Mouse (Mus musculus): ENCODE data around the gene Mesp2.

Gene Mesp2

GRCm38 (mm10) chr7:79803887-79804286 is 6.6 kb upstream of the Mesp2 start:
- no peak for DNase-seq (ENCODE audit: low spot score in 2 of 2)

DNA sequence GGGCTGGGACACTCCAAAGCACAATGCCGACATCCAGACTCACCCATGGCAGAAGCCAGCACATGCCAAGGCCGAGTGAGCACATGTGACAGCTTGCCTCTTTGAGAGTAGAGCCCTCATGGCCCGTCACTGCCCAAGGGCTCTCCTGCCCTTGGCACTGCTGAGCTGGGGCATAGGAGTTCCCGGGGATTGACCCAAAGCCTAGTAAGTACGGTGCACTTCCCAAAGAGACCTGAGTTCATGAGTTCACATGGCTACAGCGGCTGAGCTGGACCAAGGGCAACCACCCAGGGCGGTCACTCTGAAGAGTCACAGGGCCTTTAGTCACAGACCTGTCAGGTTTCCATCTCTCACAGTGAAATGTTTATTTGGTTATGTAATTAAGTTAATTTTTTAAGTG is 2.0 kb upstream of the Mesp2 start:
- no peak for DNase-seq (ENCODE audit: low spot score in 2 of 2)

GRCm38 (mm10) chr7:79813409-79813808 is 2.9 kb downstream of the Mesp2 start:
- DNase-seq (ENCODE audit: low spot score in 2 of 2): no peak

- no peak for DNase-seq (ENCODE audit: low spot score in 2 of 2)
These were observed 7.8 kb downstream of the Mesp2 start for GRCm38 (mm10) chr7:79818321-79818720.

GRCm38 (mm10) chr7:79819515-79819914 is 9.0 kb downstream of the Mesp2 start:
- DNase-seq (ENCODE audit: low spot score in 2 of 2): no peak

DNA sequence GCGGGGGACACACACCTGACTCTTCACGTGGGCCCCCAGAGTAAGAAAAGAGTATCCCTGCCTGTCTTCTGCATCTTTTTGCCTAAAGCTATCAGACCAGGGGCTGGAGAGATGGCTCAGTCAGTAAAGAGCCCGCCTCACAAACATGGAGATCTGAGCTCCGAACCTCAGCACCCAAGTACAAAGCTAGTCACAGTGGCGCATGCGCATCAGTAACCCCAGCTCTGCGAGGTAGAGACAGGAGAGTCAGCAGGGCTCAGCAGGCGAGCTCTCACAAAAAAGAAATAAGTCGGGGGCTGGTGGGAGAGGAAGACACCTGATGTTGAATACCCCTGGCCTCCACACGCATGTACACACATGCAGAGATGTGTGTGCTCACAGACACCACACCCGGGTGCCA is 9.5 kb downstream of the Mesp2 start:
- DNase-seq (ENCODE audit: low spot score in 2 of 2): no peak

DNA sequence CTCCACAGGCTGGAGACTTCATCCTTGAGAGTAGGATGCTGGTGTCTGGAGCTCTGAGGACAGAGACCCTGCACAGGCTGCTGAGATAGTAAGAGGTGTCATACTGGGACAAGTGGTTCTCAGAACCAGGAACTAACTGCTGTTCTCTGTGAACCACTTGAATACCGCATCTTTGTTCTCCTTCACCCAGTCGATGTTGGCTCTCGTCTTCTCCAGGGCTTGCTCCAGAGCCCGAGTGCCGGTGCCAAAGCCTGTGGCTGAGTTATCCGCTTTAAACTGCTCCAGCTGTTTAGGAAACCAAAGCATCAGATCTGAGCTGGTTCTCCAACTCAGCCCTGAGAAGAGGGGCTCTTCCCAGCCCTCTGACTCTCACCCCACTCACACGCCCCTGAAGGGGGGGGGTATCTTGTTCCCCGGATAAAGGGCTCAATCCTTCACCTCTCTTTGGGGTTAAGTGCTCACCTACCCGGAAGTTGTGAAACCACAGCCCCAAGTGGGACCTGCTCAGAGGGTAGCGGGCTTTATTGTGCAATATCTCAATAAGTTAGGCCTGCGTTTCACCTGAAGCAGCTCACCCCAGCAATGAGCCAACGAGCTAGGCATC is 11.7 kb downstream of the Mesp2 start:
- no peak for DNase-seq (ENCODE audit: low spot score in 2 of 2)

DNA sequence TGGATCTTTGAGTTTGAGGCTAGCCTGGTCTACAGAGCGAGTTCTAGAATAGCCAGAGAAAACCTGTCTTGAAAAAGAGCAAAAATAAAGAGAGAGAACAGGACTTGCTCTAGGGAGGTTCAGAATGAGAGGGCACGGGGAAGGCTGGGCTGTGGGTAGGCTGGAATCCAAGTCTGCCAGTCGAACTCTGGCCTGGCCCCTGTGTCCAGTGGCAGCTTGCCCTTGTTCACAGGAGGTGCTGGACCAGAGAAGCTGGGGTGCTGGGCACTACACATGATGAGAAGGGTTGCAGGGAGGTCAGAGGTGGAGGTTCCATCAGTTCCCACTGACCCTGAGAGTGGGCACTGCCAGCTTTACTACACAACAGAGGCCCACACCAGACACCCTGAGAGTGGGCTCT is 17.8 kb downstream of the Mesp2 start:
- no peak for DNase-seq (ENCODE audit: low spot score in 2 of 2)

DNA sequence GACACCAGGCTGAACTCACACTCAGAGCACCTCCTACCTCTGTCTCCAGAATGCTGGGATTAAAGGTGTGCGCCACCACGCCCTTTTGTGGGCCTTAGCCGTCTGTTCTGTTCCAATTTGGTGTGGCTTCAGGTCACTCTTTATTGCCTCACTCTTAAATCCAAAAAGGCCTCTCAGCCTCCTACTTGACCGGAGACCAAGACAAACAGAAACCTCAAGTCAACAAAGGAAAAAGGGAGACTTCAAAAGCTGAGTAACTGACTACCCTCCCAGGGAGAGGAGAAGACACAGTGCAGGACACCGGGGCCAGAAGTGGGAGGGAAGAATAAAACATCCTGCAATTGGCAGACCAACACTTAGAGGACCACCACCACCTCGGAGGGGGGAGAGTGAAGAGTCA is 20.6 kb downstream of the Mesp2 start:
- DNase-seq (ENCODE audit: low spot score in 2 of 2): no peak

- no peak for DNase-seq (ENCODE audit: low spot score in 2 of 2)
These were observed 21.1 kb downstream of the Mesp2 start for GRCm38 (mm10) chr7:79831585-79831984.

DNA sequence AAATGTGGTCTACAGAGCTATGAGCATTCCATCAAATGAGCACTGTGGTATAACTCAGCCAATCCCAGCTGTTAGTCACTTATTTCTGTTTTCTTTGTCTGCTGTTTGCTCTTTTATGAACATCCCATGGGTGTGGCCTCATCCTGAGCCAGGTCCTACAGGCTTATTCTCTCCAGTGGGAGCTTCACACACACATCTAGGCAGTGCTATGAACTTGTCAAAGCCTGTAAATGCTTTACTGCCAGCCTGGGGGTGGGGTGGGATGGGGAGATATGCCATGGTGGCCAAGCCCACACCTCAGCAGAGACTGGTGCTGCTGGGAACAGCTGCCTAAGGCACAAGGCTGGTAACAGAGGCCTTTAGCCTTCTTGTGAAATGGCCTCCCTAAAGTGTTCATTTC is 22.5 kb downstream of the Mesp2 start:
- DNase-seq (ENCODE audit: low spot score in 2 of 2): no peak

GRCm38 (mm10) chr7:79835196-79835595 is 24.7 kb downstream of the Mesp2 start:
- no peak for DNase-seq (ENCODE audit: low spot score in 2 of 2)

DNA sequence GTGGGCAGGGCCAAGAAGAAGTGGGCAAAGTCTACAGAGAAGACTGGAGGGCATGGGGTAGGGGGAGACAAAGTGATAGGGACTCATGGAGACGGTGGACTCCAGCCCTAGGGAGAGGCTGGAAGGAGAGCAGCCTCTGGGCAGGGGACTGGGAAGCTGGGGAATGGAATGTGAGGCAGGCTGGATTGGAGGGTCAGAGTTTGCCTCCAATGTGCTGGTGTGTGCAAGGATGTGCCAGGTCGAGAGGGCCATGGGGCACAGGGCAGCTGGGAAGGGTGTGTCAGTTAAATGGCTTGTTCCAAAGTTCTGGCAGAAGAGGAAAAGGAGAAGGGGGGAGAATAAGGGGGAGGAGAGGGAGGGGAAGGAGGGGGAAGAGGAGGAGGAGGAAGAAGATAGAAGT is 26.7 kb downstream of the Mesp2 start:
- no peak for DNase-seq (ENCODE audit: low spot score in 2 of 2)

GRCm38 (mm10) chr7:79842163-79842562 is 31.6 kb downstream of the Mesp2 start:
- DNase-seq (ENCODE audit: low spot score in 2 of 2): no peak

DNA sequence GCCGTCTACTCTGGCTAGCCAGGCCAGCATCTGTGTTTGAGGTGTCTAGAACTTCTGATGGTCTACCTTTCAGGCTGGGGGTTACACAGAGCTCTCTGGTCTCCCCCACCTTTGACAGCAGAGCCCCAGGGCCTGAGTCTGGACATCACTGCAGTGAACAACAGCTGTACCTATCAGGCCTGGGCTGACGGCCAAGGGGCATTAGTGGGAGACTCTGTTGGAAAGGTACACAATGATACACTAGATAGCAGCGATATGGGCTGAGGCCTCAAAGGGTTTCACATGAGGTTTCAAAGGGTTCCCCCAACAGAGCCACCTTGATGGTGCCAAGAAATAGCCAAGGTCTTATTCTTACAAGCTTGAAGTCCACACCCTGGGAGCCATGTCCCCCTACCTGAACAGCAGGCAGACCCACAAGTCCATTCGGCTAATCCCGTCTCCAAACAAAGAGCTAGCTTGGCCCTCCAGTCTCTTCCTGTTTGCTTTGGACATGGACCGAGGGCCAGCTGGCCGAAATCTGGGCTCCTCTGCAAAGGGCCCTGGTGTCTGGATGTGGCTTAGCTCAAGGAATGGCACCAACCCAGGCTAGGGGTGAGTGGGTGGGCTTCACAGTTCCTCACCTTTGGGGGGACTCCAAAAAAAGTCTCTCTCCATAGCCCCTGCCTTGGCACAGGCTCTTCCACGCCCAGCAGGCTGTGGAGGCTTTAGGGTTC is 33.7 kb downstream of the Mesp2 start:
- no peak for DNase-seq (ENCODE audit: low spot score in 2 of 2)

DNA sequence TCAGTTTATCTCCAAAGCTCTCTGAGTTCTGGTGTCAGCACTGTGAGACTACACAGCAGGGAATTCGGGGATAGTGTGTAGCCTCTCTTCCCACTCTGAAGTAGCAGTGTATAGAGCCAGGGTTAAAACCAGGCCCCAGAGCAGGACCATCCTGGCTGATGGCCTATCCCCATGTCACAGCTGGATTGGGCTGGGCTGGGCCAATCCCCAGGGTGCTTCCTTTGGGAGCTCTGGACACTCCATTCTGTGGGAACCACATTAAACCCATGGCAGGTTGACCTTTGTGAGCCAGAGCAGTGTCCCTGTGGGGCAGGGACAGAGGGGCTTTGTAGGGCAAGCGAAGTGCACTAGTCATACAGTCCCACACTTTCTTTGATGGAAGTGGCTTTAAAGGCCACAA is 35.8 kb downstream of the Mesp2 start:
- DNase-seq (ENCODE audit: low spot score in 2 of 2): no peak

DNA sequence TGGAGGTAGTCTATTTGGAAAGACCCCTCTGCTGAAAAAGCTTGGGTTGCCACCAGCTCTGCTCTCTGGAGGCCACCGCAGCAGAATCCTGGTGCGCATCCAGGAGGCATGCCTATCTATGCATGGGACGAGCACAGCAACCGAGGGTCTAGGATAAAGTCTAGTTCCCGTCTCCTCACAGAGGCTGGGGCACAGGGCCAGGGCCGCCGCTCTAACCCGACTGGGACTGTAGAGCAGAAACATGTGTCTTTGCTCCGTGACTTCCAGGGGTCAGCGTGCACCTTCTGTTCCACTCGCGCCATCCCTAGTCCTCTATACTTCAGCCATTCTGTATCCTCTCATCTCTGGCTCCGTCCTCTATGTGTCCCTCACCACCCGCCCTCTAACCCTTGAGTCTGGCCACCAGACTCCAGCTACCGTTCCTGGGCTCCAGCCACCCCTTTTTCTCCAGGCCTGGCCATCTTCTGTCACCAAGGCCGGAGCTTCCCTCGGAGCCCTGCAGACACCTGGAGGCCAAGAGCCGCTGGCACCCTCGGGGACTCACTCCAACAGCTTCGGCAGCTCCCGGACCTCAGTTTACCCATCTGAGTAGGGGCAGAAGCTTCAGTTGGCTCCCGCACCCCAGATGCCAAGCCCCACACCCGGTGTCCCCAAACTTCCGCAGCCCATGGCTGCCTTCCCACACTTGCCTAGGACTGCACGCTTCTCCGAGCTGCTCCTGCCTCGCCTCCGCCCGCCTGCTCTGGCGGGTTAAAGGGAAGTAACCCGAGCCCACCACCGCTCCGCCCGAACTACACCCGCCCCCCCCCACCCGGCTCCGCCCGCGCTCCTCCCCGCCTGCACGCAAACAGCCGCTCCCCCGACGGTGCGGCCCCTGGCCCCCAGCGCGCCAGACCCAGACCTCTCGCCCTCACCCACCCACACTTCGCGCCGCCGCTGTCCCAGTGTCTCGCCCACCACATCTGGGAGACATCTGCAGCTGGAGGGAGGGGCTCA is 37.2 kb downstream of the Mesp2 start:
- no peak for DNase-seq (ENCODE audit: low spot score in 2 of 2)

DNA sequence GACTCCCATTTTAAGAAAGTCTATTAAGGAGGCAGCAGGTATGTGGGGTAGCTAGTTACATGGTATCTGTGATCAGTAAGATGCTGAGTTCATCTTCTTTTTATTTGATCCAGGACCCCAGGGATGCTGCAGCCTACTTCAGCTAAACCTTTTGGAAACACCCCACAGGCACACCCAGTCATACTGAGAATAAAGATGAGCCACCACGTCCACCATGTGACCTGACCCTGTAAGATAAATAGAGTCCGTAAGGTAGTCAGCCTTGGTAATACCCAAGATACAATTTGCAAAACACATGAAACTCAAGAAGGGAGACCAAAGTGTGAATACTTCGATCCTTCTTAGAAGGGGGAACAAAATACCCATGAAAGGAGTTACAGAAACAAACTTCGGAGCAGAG is 45.8 kb downstream of the Mesp2 start:
- DNase-seq (ENCODE audit: low spot score in 2 of 2): no peak

- no peak for DNase-seq (ENCODE audit: low spot score in 2 of 2)
These were observed 47.8 kb downstream of the Mesp2 start for GRCm38 (mm10) chr7:79858202-79858934.

DNA sequence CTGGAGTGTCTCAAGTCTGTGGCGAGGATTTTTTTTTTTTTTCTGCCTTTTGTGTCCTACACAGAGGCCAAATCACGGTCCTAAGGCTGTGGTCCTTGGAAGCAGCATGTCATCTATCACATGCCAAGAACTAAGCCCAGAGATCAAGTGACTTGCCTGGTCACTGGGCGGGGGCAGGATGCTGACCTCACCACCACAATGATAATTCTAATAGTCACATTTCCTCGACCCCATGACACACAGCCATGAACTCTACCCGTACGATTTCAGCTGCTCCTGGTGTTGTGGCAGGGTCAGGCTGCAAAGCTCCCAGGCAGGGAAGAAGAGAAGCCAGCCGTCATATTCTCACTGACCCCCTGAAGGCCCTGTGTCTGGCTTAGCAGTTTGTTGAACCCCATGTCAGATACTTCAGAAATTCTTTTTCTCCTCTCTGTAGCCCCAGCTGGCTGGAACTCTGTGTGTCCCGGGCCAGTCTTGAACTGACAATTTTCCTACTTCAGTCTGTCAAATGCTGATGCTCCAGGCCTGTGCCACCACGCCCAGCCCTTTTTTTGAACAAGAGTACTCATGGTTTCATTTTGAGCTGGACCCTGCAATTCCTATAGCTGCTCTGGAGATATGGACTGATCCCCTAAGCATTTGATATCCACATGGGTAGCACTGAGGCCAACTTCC is 48.6 kb downstream of the Mesp2 start:
- DNase-seq (ENCODE audit: low spot score in 2 of 2): no peak

GRCm38 (mm10) chr7:79860811-79861210 is 50.3 kb downstream of the Mesp2 start, which contains the start of gene Anpep:
TSS of gene Anpep (minus strand) at chr7:79861059.
- DNase-seq (ENCODE audit: low spot score in 2 of 2): no peak
